Comparison of ENCODE assay signal across 24 mouse cellular contexts in genomic region chr10:49597652-49598051, GRCm38 (mm10).
DNase-seq lines count a peak whose midpoint lies in the region; ATAC-seq lines count a peak whose summit lies in the region.
"Had no signal": no experiment of that assay in that cellular context is flagged by ENCODE, and none has a peak within 500 bp of the region (broad histone marks: within the 10 kb centered on the region; RNA-seq: fewer than 3 reads in every experiment).

No protein-coding gene starts in this region.

- ATAC-seq in forebrain, embryonic 13.5 days: 0 out of 2 replicates have a peak, but pooled peaks have one; percentile 27
- ATAC-seq in frontal cortex, adult (ENCODE audit: low TSS enrichment): peak; percentile 85
- ATAC-seq: activated CD4-positive, CD25-positive, alpha-beta regulatory T cell, adult 4 months; intestine, postnatal 0 days had no signal

- H3K9me3 ChIP-seq in forebrain, embryonic 13.5 days (replicated peaks): no peaks in the 10 kb centered on the region
- no peaks in the 10 kb centered on the region for H3K9me3 ChIP-seq in forebrain, embryonic 10.5 days
- H3K9me3 ChIP-seq: embryonic facial prominence, embryonic 10.5 days; embryonic facial prominence, embryonic 13.5 days; hindbrain, embryonic 12.5 days; hindbrain, embryonic 15.5 days had no signal

- DNase-seq in forebrain, embryonic 10.5 days (ENCODE audit: extremely low spot score, low spot score): no peak
- DNase-seq in frontal cortex, postnatal 25 days (ENCODE audit: low spot score in 2 of 2): no peak
- peak; percentile 22 for DNase-seq in telencephalon, adult 2 months (ENCODE audit: low read depth, low spot score)
- DNase-seq in adrenal gland, postnatal 4 days (ENCODE audit: low spot score in 2 of 2): no peak
- DNase-seq: adrenal gland, adult 8-10 months; adrenal gland, postnatal 25 days; cerebellum, adult 11-12 months; cerebellum, adult 8-10 months; cerebellum, postnatal 10 days; cerebellum, postnatal 36 days; embryo, embryonic 11 days; gastrocnemius, postnatal 14 days; heart, adult 11 months; kidney, adult 2 months had no signal

- H3K36me3 ChIP-seq in forebrain, embryonic 13.5 days (ENCODE audit: poor library complexity, severe bottlenecking): no peaks in the 10 kb centered on the region
- no peaks in the 10 kb centered on the region for H3K36me3 ChIP-seq in forebrain, embryonic 10.5 days (replicated peaks)
- H3K36me3 ChIP-seq: embryonic facial prominence, embryonic 10.5 days; embryonic facial prominence, embryonic 13.5 days; hindbrain, embryonic 12.5 days; hindbrain, embryonic 15.5 days had no signal

- peaks cover 4% of the 10 kb centered on the region; the same call in 1 of the 2 replicates for H3K4me1 ChIP-seq in forebrain, embryonic 13.5 days
- H3K4me1 ChIP-seq in forebrain, embryonic 10.5 days: no peaks in the 10 kb centered on the region
- H3K4me1 ChIP-seq: embryonic facial prominence, embryonic 10.5 days; embryonic facial prominence, embryonic 13.5 days; hindbrain, embryonic 12.5 days; hindbrain, embryonic 15.5 days had no signal

- H3K4me2 ChIP-seq in forebrain, embryonic 13.5 days: no peak overlapping the region
- H3K4me2 ChIP-seq: embryonic facial prominence, embryonic 13.5 days; heart, embryonic 11.5 days; hindbrain, embryonic 12.5 days; hindbrain, embryonic 15.5 days had no signal

- H3K9ac ChIP-seq in forebrain, embryonic 13.5 days: no peak overlapping the region
- H3K9ac ChIP-seq: embryonic facial prominence, embryonic 13.5 days; hindbrain, embryonic 12.5 days; hindbrain, embryonic 15.5 days had no signal

- H3K4me3 ChIP-seq in forebrain, embryonic 13.5 days: no peak overlapping the region
- H3K4me3 ChIP-seq in forebrain, embryonic 10.5 days: no peak overlapping the region
- H3K4me3 ChIP-seq: embryonic facial prominence, embryonic 10.5 days; embryonic facial prominence, embryonic 13.5 days; erythroblast, embryonic 14.5 days; hindbrain, embryonic 12.5 days; hindbrain, embryonic 15.5 days had no signal

- H3K27me3 ChIP-seq in forebrain, embryonic 13.5 days: no peaks in the 10 kb centered on the region
- no peaks in the 10 kb centered on the region for H3K27me3 ChIP-seq in forebrain, embryonic 10.5 days (ENCODE audit: poor library complexity, severe bottlenecking)
- H3K27me3 ChIP-seq: embryonic facial prominence, embryonic 13.5 days; hindbrain, embryonic 12.5 days; hindbrain, embryonic 15.5 days had no signal

- H3K27ac ChIP-seq in forebrain, embryonic 13.5 days: no peak overlapping the region; the same call in 1 of the 2 replicates
- no peak overlapping the region for H3K27ac ChIP-seq in forebrain, embryonic 10.5 days
- H3K27ac ChIP-seq: embryonic facial prominence, embryonic 10.5 days; embryonic facial prominence, embryonic 13.5 days; hindbrain, embryonic 12.5 days; hindbrain, embryonic 15.5 days had no signal

- 46% methylated on average over 2 of the region's 2 CpGs for WGBS in forebrain, embryonic 13.5 days
- WGBS in forebrain, embryonic 10.5 days: 91% methylated on average over 2 of the region's 2 CpGs
